Mouse (Mus musculus): ENCODE measurements around the gene Rom1. TPM values are rescaled to one million over a fixed set of nuclear protein-coding genes. Genes with fewer than 3 reads are reported as not detected.

The Rom1 gene
- polyA plus RNA-seq, 1 experiment from 2014 or later, result 3.1 TPM

GRCm38 (mm10) chr19:8940526-8941133 is 11.5 kb upstream of the Rom1 start:
- Histone ChIP-seq H3K9me3 (no peaks in the 10 kb centered on the region), H3K36me3 (replicated peaks) (peaks cover 74% of the 10 kb centered on the region), H3K27me3 (replicated peaks; ENCODE audit: low read depth, poor library complexity, severe bottlenecking) (no peaks in the 10 kb centered on the region), H3K4me3 (peak overlapping the region; percentile 97), H3K4me1 (peaks cover 38% of the 10 kb centered on the region), H3K27ac (replicated peaks) (peak overlapping the region; percentile 99)
- DNase-seq (ENCODE audit: low spot score), result no peak
- 79% methylated on average over 15 of the region's 15 CpGs for WGBS

DNA sequence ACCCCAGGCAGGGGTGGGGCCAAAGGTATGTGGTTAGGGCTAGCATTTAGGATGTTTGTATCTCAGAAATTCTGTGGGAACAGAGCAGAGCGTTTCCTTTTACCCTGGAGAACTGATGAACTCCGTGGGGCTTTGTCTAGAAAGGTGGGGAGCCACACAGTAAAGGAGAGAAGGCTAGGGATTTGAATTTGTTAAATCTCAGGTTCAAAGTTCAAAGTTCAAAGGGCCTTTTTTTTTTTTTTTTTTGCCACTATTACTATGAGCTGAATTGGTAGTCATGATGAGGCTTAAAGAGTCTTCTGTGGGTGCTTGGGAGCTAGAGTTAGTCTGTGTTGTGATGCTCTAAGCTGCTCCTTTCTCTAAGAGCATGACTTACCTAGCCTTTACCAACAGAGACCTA is 7.6 kb upstream of the Rom1 start:
- peaks cover 14% of the 10 kb centered on the region for H3K4me1 ChIP-seq
- DNase-seq (ENCODE audit: low spot score), result no peak
- H3K9me3 ChIP-seq, result no peaks in the 10 kb centered on the region
- 88% methylated on average over 2 of the region's 2 CpGs for WGBS
- H3K36me3 ChIP-seq (replicated peaks), result peaks cover 81% of the 10 kb centered on the region
- no peak overlapping the region for H3K4me3 ChIP-seq
- no peak overlapping the region for H3K27ac ChIP-seq (replicated peaks)
- H3K27me3 ChIP-seq (replicated peaks; ENCODE audit: low read depth, poor library complexity, severe bottlenecking), result no peaks in the 10 kb centered on the region

DNA sequence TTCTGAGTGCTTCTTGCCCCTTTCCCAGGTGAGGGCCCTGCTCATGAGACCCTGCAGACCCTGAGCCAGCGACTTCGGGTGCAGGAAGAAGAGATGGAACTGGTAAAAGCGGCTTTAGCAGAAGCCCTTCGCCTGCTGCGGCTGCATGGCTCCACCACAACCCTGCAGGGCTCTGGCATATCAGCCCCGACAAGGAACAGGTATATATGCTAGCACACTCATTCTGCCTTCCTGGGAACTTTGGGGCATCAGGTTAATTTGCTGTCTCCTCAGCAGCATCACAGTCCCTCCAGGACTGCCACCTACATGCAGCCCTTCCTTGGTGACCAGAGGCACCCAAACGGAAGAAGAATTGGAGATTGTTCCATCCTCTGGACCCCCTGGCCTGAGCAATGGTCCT is 1.6 kb upstream of the Rom1 start:
- Histone ChIP-seq H3K4me3 (peak overlapping the region; percentile 89), H3K36me3 (replicated peaks) (peaks cover 66% of the 10 kb centered on the region), H3K9me3 (no peaks in the 10 kb centered on the region), H3K27me3 (replicated peaks; ENCODE audit: low read depth, poor library complexity, severe bottlenecking) (no peaks in the 10 kb centered on the region), H3K4me1 (peaks cover 28% of the 10 kb centered on the region), H3K27ac (replicated peaks) (peak overlapping the region; percentile 12; the same call in 1 of the 2 replicates)
- no peak for DNase-seq (ENCODE audit: low spot score)
- 79% methylated on average over 7 of the region's 7 CpGs for WGBS

GRCm38 (mm10) chr19:8930117-8930516 is 961 bp upstream of the Rom1 start:
- Histone ChIP-seq H3K27ac (replicated peaks) (peak overlapping the region; percentile 91), H3K4me3 (peak overlapping the region; percentile 89)
- no peak for DNase-seq (ENCODE audit: low spot score)

DNA sequence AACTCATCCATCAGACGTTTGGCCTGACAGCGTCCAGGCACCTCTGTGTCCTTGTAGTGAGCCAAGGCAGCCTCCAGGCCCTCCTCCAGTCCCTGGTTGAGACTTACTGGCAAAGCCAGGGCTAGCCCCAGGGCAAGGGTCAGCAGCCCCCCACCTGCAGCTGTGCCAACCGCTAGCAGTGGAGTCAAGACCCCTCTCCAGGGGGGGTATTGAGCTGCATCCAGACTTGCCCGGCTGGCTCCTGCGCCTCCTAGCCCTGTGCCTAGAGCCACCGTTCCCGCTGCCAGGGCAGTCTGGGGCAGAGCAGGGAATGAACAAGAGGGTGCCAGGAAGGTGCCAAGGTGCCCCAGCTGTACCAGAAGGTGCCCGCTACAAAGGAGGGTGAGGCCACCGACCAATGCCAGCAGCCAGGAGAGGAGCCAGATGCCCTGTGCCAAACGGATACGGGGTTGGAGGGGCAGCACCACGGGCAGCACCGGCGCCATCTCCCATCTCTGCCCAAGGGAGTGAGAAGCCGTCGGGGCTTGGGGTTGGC is 400 bp downstream of the Rom1 start:
- Histone ChIP-seq H3K27ac (replicated peaks) (peak overlapping the region; percentile 91), H3K27me3 (replicated peaks; ENCODE audit: low read depth, poor library complexity, severe bottlenecking) (no peaks in the 10 kb centered on the region), H3K4me1 (peaks cover 28% of the 10 kb centered on the region), H3K9me3 (no peaks in the 10 kb centered on the region), H3K4me3 (peak overlapping the region; percentile 89), H3K36me3 (replicated peaks) (peaks cover 61% of the 10 kb centered on the region)
- no peak for DNase-seq (ENCODE audit: low spot score)
- WGBS, result 14% methylated on average over 16 of the region's 16 CpGs

More at GRCm38 (mm10) chr19:8930117-8930516, 961 bp upstream of the Rom1 start:
- no peaks in the 10 kb centered on the region for H3K27me3 ChIP-seq (replicated peaks; ENCODE audit: low read depth, poor library complexity, severe bottlenecking)
- peaks cover 28% of the 10 kb centered on the region for H3K4me1 ChIP-seq
- H3K9me3 ChIP-seq, result no peaks in the 10 kb centered on the region
- peaks cover 66% of the 10 kb centered on the region for H3K36me3 ChIP-seq (replicated peaks)
- WGBS, result 12% methylated on average over 11 of the region's 11 CpGs

DNA sequence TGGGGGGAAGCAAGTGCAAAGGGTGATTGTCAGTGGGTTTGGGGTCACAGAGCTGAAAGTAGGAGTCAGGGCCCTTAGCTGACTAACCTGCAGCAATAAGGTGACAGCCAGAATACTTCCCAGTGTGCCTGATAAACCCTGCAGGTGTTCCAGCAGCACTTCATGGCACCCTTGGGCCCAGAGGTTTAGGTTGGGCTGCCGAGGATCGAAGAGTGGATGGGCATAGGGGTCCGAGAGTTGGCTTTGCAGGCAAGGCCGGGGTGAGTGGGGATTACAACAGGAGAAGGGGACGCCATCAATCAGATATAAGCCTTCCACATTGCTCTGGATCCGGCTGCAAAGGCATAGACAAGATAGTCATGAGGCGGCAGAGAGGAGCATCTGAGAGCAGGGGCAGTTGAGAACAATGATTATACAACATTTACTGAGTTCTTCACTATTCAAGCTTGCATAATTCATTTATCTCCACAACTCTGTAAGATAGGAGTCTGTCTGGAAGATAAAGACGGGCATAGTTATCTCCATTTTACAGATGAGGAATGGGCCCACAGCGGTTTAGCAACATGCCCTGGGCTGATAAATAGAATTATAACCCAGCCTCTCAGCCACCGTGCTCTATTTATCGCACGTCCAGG is 1.1 kb downstream of the Rom1 start:
- Histone ChIP-seq H3K9me3 (no peaks in the 10 kb centered on the region), H3K36me3 (replicated peaks) (peaks cover 60% of the 10 kb centered on the region), H3K27me3 (replicated peaks; ENCODE audit: low read depth, poor library complexity, severe bottlenecking) (no peaks in the 10 kb centered on the region), H3K27ac (replicated peaks) (no peak overlapping the region), H3K4me1 (peaks cover 28% of the 10 kb centered on the region), H3K4me3 (no peak overlapping the region)
- DNase-seq (ENCODE audit: low spot score), result no peak
- 91% methylated on average over 12 of the region's 12 CpGs for WGBS

GRCm38 (mm10) chr19:8926766-8927165 is 2.4 kb downstream of the Rom1 start:
- Histone ChIP-seq H3K4me1 (peaks cover 34% of the 10 kb centered on the region), H3K27me3 (replicated peaks; ENCODE audit: low read depth, poor library complexity, severe bottlenecking) (no peaks in the 10 kb centered on the region), H3K36me3 (replicated peaks) (peaks cover 60% of the 10 kb centered on the region), H3K27ac (replicated peaks) (no peak overlapping the region), H3K9me3 (no peaks in the 10 kb centered on the region), H3K4me3 (peak overlapping the region; percentile 12; the same call in 1 of the 2 replicates)
- no peak for DNase-seq (ENCODE audit: low spot score)
- WGBS, result 90% methylated on average over 2 of the region's 2 CpGs

DNA sequence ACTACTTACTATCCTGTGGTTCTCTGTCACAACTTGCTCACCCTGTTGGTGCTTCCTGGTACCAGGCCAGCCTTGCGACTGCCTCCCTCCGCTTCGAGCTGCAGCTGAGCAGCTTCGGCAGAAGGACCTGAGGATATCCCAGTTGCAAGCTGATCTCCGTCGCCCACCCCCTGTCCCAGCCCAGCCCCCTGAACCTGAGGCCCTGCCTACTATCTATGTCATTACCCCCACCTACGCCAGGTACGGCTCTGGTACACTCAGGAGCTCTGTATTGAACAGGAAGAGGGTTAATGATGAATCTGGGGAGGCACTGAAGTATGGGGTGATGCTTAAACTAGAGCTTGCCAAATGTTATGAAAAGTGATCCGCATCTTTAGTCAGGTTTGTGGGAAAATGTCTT is 7.4 kb downstream of the Rom1 start:
- no peak overlapping the region for H3K27ac ChIP-seq (replicated peaks)
- peaks cover 22% of the 10 kb centered on the region for H3K4me1 ChIP-seq
- peak overlapping the region; percentile 92 for H3K4me3 ChIP-seq
- WGBS, result 56% methylated on average over 9 of the region's 9 CpGs
- peaks cover 47% of the 10 kb centered on the region for H3K36me3 ChIP-seq (replicated peaks)
- no peak for DNase-seq (ENCODE audit: low spot score)
- no peaks in the 10 kb centered on the region for H3K9me3 ChIP-seq
- no peaks in the 10 kb centered on the region for H3K27me3 ChIP-seq (replicated peaks; ENCODE audit: low read depth, poor library complexity, severe bottlenecking)

- peaks cover 47% of the 10 kb centered on the region for H3K36me3 ChIP-seq (replicated peaks)
- peaks cover 22% of the 10 kb centered on the region for H3K4me1 ChIP-seq
- peak overlapping the region; percentile 92 for H3K27ac ChIP-seq (replicated peaks)
- H3K4me3 ChIP-seq, result peak overlapping the region; percentile 92
- WGBS, result 3% methylated on average over 6 of the region's 6 CpGs
- H3K9me3 ChIP-seq, result no peaks in the 10 kb centered on the region
- H3K27me3 ChIP-seq (replicated peaks; ENCODE audit: low read depth, poor library complexity, severe bottlenecking), result no peaks in the 10 kb centered on the region
- peak; percentile 54 for DNase-seq (ENCODE audit: low spot score)
Observed at GRCm38 (mm10) chr19:8920836-8921291, 8.3 kb downstream of the Rom1 start.

DNA sequence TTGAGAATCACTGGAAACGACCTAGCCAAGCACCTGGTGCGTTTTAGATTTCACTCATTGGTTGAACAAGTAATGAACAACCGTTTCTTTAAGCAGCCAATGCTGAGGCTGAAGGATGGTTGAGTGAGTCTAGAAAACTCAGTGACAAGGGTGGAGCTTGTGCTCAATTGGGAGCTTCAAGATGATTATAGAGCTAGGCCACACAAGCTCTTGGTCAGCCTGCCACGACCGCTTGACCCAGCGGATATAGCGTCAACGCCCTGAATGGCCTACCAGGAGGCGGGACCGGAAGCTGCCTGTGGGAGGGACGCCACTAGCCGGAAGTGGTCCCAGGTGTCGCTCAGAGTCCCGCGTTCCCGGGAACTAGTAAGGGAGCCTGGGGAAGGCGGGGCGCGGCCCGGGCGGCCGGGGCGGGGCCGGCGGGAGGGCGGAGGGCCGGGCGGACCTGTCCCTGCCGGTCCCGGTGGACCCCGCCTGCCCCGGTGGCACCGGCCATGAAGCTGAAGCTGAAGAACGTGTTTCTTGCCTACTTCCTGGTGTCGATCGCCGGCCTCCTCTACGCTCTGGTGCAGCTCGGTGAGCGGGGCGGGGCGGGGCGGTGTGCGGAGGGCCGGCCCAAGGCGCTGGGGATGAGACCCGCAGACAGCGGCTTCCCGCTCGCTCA is 9.0 kb downstream of the Rom1 start, which contains the start of gene B3gat3:
TSS of gene B3gat3 (plus strand) at position 302 of the 664 bp plus-strand sequence.
- H3K4me3 ChIP-seq, result peak within 1 kb of the TSS; percentile 92
- peaks cover 22% of the 10 kb centered on the region for H3K4me1 ChIP-seq
- H3K9me3 ChIP-seq, result no peaks in the 10 kb centered on the region
- H3K36me3 ChIP-seq (replicated peaks), result peaks cover 47% of the 10 kb centered on the region
- 3% methylated on average over 50 of the region's 50 CpGs for WGBS
- H3K27ac ChIP-seq (replicated peaks), result peak within 1 kb of the TSS; percentile 92
- peak; percentile 95 for DNase-seq (ENCODE audit: low spot score)
- no peaks in the 10 kb centered on the region for H3K27me3 ChIP-seq (replicated peaks; ENCODE audit: low read depth, poor library complexity, severe bottlenecking)

DNA sequence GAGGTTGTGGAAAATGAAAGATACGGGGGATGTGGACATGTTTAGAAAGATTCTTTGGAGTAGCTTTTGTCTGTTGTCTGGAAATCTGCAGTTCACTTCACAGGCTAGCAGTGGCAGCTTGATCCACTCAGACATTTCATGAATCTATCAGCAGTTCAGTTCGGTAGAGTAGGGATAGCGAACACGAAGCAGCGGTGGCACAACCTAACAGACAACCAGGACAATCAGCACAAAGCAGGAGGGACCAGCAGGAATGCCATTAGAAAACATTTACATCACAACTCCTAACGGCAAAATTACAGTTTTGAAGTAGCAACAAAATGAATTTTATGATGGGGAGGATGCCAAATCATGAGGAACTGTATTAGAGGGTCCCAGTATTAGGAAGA is 9.5 kb downstream of the Rom1 start:
- Histone ChIP-seq H3K36me3 (replicated peaks) (peaks cover 50% of the 10 kb centered on the region), H3K9me3 (no peaks in the 10 kb centered on the region), H3K4me3 (peak overlapping the region; percentile 92), H3K4me1 (peaks cover 22% of the 10 kb centered on the region), H3K27me3 (replicated peaks; ENCODE audit: low read depth, poor library complexity, severe bottlenecking) (no peaks in the 10 kb centered on the region), H3K27ac (replicated peaks) (peak overlapping the region; percentile 92)
- 72% methylated on average over 6 of the region's 6 CpGs for WGBS
- DNase-seq (ENCODE audit: low spot score), result no peak

GRCm38 (mm10) chr19:8919000-8919399 is 10.2 kb downstream of the Rom1 start:
- DNase-seq (ENCODE audit: low spot score), result no peak
- Histone ChIP-seq H3K4me3 (no peak overlapping the region), H3K36me3 (replicated peaks) (peaks cover 52% of the 10 kb centered on the region), H3K4me1 (peaks cover 22% of the 10 kb centered on the region), H3K9me3 (no peaks in the 10 kb centered on the region), H3K27me3 (replicated peaks; ENCODE audit: low read depth, poor library complexity, severe bottlenecking) (no peaks in the 10 kb centered on the region), H3K27ac (replicated peaks) (no peak overlapping the region)
- 91% methylated on average over 3 of the region's 3 CpGs for WGBS

Measured in embryonic facial prominence, embryonic 10.5 days (tissue).